Mouse (Mus musculus) spleen, postnatal 36 days (tissue): Measurements from ENCODE around the gene Gm13030.
"Not testable (repeated sequence)": the region's sequence is repeated elsewhere in the genome, so short reads cannot be mapped to it uniquely, and the experiment has no call there.

Experiments used
- DNase-seq, 2 experiments: peaks; one replicate each; pipeline ENCODE4 v3.0.0; 2022; ENCODE audit warnings: low spot score in 2 of 2, mixed read lengths in 1 of 2

Gene Gm13030

DNA sequence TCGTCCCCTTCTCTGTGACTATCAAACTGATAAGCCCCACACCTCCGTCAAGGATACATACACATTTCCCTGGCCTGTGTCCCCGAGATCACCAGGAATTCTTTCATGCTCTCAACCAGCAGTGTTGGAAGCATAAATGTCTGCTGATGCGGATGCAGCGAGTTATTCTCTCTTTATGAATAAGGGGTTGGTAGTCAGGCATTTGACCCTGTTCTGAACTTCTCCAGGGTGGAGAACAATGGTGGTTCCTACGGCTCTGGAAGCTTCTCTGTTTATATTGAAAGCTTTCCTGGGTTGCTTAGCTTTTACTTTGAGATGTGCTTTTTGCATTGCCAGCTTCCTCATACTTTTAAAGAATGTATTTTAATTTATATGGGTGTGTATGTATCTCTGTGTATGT lies at the start of gene Gm13030:
Gene Gm13030, minus strand, starts transcription at position 101 of the 400 bp plus-strand sequence.
- no peak for DNase-seq

DNA sequence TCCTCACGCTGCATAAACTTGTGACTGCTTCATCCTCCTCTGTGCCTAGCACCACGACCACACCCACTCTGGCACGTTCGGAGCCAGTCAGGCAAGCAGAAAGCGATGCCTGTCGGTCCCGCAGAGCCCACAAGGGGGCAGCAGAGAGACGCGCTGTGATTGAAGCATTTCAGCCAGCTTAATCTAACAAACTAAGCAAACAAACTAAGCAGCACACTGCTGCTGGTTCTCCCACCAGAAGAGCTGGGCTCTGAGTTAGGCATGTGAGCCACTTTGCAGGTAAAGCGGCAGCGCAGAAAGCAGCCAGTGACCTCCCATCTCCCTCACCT lies 48.3 kb upstream of the Gm13030 start:
- DNase-seq, result peak; percentile 80 to 84

DNA sequence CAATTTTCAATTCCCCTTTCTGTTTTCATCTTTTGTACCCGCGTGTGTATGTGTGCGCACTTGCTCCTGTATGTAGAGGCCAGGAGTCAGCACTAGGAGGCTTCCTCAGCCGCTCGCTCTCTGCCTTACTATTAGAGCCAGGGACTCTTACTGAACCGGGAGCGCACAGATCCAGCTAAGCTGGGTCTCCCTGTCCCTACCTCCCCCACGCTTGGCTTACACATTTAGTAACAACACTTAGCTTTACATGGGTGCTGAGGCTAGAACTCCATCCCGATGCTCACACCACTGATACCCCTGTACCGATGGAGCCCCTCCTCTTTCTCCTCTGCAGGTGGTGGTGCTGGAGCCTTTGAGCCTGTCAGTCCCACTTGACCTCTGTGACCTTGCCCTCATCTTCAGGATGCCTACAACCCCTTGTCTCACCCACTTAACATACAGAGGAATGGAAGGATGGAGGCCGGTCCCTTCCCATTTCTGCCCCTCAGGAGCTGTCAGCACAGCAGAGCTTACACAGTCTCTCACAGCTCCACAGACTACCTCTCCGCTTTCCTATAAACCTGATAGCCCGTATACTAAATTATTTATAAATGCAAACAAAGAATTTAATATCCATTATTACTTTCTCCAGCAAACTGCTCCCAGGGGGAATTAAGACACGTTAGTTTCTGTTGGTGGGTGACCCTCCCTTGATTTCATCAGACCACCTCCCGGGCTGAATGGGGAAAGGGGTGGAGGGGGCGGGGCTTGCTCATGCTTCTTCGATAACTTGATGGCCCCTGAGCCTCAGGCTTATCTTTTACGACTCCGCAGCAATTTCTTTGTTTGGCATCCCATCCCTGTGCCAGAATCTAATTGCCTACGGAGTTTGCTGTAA lies 47.7 kb upstream of the Gm13030 start:
- no peak for DNase-seq

DNA sequence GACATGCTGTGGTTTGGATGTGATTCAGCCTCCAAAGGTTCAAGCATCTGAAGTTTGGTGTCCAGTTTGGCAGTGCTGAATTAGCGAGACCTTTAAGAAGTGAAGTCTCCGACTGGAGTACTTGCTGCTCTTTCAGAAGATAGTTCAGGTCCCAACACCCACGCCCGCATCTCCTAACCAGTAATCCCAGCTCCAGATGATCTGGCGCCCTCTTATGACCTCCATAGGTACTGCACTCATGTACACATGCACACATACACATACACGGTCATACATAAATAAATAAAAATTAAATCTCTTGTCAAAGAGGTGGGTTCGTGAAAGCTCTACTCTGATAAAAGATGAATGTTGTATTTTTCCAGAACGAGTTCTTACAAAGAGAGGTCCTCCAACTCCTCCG lies 43.5 kb upstream of the Gm13030 start:
- no peak for DNase-seq

DNA sequence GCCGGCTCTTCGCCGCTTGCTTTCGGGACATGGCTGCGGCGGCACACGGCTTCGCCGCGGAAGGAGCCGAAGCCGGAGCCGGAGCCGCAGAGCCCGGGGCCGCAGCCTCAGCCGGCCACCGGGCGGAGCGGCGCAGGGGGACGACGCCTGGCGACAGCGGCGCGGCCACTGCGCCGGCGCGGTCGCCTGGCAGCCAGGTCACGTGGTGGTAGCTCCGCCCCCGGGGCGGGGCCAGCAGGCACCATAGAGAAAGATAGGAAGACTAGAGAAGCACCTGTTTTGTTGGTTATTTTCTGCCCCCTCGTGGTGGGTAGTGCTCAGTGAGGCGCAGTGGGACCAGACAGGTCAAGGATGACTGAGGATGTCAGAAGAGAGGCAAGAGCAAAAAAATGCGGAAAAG lies 40.0 kb upstream of the Gm13030 start, which contains the start of gene Otud3:
Gene Otud3, minus strand, starts transcription at position 149 of the 400 bp plus-strand sequence.
- DNase-seq, result peak; percentile 94 to 95

DNA sequence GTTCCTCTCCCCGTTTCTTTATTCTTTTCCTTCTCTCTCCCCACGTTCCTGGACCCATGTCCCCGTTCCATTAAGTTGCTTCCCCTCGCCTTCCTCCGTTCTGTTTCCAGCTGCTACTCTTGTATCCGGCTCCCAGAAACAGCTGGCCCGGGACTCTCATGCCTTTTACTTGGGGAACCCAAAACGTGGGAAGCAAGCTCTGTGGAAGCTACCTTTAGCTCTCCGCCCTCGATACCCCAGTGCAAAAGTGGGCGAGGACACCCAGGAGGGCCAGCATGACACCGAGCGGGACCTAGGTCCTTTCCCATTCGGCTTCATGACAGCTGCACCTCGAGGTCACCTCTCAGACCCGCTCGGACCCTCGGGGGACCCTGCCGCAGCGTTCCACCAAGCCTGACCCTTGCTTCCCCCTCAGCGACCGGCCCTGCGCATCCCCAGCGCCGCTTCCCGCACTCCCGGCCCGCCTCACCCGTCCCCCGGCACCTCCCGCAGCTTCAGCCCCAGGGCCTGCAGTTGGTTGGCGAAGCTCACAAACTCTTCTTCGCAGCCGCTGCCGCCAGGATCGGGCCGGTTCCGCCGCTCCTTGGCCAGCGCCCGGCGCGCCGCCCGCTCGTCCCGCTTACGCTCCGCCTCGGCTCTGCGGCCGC lies 39.5 kb upstream of the Gm13030 start:
- peak; percentile 7 to 10 for DNase-seq

DNA sequence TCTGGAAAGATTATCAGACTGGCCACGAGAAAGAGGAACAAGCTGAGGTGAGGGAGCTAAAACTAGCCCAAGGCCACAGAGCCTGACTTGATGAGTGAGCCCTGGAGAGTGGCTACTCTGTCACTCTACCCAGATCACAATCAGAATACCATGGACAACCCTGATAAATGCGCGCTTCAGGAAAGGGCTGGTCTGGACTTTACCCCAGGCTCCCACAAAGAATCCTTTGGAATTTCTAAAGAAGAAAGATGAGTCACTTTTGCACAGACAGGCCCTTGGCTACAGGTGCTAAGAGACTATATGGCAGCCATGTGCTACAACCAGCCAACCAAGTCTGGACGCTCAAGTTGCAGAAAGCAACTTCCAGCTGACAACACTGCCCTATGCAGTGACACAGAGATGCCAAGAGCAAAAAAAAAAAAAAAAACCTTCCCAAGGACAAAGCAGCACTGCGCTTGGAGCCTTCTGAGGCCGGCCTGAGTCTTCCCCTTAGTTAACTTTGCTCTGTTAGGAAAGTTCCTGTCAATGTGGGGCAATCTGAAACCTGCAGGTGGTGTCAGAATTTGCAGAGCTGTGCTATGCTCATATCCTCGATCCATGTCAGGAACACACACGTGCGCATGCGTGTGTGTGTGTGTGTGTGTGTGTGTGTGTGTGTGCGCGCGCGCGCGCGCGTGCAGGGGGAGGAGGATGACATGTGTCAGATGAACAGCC lies 32.0 kb upstream of the Gm13030 start:
- DNase-seq, result no peak

DNA sequence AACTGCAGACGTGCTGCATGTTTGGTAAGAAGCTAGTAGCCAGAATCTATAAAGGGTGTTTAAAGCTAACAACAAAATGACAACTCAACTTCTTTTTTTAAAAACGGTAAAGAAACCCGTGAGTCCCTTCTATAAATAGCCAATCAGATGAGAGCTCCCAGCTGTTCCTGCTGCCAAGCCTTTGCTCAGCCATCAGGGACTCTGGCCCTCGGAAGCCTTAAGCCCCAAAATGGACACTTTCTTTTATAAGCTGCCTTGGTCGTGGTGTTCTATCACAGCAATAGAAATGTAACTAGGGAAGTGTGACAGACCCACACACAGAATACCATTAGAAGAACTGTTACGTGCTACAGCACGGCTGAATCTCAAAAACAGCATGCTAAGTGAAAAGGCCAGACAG lies 25.6 kb upstream of the Gm13030 start:
- no peak for DNase-seq

DNA sequence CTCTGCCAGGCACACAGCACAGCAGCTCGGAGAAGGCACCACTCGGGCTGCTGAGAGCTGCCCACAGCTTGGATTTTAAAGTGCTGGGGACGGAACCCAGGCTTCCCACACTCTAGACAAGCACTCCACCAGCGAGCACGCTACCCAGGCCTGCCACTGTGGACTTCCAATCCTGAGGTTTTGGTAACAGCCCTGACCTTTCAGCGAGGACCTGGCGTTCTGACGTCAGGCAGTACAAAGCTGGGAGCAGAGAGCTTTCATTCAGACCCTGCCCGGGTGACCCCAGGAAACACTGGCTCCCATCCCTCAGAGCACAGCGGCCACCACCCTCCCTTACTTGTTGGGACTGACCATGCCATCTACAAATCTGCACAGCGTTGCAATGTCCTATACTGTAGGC lies 20.0 kb upstream of the Gm13030 start:
- DNase-seq, result not testable (repeated sequence)

DNA sequence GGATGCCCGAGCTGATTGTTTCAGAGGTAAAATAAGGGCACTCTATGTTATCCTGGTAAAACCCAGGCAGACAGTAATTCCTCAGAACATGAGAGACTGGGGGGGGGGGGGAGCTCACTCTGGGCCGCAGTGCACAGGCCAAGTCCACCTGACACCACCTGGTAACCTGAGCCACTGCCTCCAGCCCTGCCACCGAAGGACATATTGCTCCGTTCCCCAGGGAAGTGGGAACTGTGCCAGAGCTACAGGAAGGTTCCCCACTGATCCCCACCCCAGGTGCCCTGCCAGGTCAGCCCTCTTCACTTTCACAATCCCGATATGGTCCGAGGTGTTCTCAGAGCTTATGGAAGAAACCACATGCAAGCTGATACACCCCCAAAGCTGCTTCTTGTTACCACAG lies 18.9 kb upstream of the Gm13030 start:
- no peak for DNase-seq

DNA sequence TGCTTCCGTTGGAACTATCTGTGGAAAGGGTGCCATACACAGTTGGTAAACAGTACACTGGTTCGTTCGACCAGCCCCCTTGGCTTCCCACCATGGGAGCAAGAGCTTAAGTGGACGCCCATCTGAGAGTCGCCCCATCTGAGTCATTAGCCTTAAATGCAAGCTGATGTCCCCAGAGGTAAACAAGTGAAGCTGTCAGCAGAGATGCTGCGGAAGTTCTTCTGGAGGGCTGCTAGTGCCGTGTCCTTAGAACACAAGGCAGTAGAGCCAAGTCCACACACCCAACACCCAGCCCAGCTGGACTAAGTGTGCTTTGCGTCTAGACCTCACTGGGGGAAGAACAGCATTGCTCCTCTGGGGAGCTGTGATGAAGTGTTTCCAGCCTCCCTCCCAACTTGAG lies 15.9 kb upstream of the Gm13030 start:
- no peak for DNase-seq

DNA sequence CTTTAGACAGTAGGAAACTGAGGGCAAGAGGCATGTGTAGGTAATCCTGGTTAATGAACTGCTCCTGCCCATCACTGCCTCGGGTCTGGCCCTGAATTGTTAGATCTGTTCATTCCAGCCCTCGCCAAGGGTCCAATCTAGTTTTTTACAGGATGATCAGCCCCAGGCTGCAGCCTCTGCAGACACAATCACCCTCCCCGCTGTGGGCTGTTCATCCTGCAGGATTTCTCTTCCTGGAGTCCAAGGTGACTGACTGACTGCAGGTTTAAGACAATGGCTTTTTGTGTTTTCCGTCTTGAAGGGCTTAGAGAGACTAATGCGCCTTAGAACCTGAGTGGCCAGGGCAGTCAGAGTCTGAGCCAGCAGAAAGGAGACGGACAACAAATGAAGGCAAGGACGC lies 15.4 kb upstream of the Gm13030 start:
- DNase-seq, result no peak

DNA sequence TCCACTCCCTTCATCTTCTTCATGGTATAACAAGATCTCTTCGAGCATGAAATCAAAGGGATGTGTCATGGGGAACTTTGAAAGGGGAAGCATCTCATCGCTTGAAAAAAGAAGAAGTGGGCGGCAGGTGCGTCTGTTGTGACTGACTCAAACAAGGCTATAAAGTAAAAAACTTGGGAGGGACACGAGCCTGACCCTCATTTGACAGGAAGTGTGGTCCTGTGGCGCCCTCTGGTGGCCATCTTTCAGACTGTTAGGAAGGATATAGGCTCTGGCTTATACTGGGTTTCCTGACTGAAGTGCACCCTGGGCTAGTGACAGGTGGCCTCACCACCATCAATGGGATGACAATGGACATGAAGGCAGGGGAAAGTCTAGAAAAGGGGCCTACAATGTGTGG lies 10.5 kb upstream of the Gm13030 start:
- peak; percentile 76 to 87 for DNase-seq

DNA sequence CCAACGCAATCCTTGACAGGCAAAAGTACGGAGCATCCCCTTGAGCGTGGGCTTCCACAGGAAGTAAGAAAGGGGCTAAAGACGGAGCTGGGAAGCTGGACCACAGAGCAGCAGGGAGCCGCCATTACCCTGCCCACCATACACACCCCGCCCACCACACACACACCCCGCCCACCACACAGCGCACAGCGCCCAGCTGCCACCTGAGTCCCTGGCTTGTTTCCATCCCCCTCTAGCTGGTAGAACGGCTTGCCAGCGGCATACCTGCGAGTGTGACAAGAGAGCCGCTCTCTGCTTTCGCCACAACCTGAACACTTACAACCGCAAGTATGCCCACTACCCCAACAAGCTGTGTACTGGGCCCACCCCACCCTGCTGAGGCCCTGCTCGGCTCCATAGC lies 8.4 kb upstream of the Gm13030 start:
- DNase-seq, result no peak

DNA sequence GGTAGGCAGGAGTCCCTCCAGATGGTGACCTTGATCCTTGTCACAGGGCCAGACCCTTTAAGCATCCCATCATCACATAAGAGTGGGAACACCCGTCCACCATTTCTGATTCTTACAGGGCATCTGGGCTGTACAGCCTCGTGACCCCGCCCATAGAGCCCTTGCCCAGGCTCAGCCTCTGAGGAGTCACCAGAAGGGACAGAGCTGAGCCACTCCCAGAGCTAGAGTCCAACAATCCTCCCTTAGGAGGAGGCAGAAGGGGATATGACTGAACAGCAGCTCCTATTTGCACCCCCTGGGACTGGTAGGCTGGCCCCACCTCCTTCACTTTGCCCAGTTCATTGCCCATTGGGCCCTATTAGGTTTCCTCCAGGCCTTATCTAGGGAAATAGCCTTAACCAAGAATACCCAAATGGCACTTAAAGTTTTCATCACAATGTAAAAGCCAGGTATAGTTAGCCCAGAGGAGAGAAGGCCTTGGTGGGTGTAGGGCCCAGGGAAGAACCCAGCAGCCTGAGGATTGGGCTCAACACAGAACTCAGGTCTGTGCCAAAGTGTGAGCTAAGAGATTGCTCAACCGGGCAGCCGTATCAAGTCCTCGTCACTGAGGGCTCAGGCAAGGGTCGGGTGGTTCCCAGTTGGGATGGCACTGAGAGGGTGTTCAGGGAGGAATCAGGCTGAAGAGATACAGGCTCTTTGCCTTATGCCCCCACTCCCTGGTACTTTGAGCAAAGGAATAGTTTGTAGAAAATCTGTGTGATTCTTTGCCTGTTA lies 7.2 kb upstream of the Gm13030 start:
- no peak for DNase-seq

DNA sequence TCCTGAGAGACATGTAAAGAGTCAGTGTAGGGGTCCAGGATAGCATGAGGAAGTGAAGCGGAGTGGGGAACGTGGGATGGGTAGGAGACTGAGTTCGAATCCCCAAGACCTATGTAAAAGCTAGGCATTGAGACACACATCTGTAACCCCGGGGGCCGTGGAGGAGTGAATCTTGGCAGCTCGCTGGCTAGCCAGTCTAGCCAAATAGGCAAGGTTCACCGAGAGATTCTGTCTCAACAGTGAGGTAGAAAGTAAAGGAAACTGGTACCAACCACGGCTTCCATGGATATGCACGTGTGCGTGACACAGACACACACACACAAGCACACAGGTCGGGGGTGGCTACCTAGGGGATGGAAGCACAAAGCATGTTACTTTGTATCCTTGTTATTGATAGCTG lies 6.0 kb upstream of the Gm13030 start:
- DNase-seq, result no peak

DNA sequence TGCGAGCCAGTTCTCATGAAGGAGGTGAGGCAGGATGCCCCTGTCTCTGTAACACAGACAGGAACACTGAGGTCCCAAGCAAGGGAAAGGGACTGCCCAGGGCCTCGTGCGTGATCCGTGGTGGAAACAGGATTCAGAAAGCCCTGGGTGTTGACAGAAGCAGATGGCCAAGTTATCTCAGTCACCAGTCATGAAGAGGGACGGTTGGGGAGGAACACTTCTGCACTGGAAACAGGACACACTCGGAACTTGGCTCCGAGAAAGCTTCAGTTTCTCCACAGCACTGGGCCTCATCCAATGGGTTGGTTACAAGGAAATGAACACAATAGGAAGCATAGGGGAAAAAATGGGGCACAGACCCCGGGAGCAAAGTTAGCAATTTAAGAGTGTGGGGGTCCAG lies 5.0 kb upstream of the Gm13030 start:
- DNase-seq, result no peak

DNA sequence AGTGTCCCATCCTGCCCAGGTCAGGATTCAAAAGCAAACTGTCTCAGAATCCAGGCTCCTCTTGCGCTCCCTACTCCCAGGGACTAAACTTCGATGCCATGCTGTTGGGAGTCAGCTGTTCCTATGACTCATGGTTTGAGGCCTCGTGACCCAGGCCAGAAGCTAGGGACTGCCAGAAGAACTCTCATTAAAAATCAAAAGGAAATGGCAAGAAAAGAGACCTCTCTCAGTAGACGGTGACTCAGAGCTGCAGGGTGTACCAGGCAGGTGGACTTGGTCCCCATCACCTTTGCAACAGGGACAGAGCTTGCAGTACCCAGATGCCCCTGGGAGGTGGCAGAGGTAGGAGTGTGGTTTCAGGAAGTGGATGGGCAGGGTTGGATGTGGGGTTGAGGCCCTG lies 4.0 kb upstream of the Gm13030 start, which contains the start of gene Pla2g2e:
Gene Pla2g2e, plus strand, starts transcription at position 212 of the 400 bp plus-strand sequence.
- DNase-seq, result no peak

DNA sequence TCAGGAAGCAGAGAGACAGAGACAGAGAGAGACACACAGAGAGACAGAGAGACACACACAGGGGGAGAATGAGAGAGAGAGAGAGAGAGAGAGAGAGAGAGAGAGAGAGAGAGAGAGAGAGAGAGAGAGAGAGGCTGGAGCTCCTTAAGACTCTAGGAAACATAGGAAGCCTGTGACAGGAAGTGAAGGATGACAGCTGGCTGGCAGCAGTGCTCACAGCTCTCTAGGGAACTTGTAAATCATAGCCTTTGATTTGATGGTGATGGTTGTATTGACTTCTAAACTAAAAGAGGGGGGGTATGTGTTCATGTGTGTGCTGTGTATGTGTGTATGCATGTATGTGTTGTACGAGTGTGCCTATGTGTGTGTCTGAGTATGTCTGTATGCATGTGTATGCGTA lies 2.2 kb upstream of the Gm13030 start:
- DNase-seq, result no peak

DNA sequence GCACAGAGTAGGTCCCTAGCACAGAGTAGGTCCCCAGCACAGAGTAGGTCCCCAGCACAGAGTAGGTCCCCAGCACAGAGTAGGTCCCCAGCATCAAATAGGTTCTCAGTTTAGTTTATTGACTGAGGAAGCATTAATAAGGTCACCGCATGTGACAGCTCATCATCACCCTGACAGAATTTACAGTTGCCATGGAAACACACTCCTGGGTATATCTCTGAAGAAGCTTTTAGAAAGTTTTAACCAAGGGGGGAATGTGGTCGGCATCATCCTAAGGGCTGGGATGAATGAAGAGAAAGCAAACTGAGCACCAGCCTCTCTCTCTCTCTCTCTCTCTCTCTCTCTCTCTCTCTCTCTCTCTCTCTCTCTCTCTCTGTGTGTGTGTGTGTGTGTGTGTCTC lies 1.5 kb upstream of the Gm13030 start:
- not testable (repeated sequence) for DNase-seq

DNA sequence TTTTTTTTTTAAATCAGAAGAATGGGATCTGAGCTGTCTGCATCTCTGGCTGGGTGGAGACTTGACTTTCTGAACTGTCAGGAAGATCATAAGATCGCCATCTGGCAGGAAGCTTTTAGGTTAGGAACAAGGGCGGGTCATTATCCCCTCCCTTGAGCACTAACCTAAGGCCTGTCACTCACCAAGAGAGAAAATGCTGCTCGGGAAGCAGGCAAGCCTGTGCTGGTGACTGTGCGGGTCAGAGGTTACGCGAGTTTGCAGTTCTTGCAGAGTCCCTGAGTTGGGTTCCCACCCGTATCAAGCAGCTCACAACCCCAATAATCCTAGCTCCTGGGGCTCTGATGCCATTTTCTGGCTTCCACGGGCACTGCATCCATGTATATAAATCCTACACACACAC lies 5.1 kb downstream of the Gm13030 start:
- DNase-seq, result no peak

DNA sequence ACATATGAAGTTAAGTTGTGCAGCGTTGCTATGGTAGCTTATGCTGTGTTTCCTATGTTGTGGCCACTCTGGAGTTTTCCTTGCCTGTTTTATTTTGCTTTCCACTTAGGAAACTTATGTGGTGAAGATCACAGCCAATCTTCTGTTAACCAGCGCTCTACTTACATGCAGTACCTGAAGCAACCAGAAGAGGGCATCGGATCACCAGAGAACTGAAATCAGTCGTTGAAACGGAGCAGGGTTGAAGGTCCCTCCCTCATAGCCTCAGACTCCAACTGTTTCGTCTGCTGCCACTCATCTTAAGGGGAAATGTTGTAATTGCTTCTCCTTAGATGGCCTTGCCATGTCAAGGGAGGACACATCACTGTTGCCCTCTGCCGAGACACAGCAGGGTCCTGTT lies 7.4 kb downstream of the Gm13030 start:
- DNase-seq, result peak; percentile 49 to 63
